Mouse (Mus musculus) cerebral cortex, adult 2 months (tissue): ENCODE results near the gene Cep72.

Source experiments
- WGBS: fragments of 180-500 bp; shearing (Covaris S2); methylation state at CpG from one replicate; pipeline ENCODE4 v1.1.7; 2018; 5-methylcytosine and 5-hydroxymethylcytosine counted together

Gene Cep72

GRCm38 (mm10) chr13:74061613-74062377 is at the start of gene Cep72:
Gene Cep72, minus strand, starts transcription at chr13:74062299.
- 3% methylated on average over 48 of the region's 48 CpGs for WGBS

- WGBS, result 94% methylated on average over 2 of the region's 2 CpGs
Measured at GRCm38 (mm10) chr13:74107410-74107809, 45.3 kb upstream of the Cep72 start.

- WGBS, result 90% methylated on average over 7 of the region's 7 CpGs
Measured at GRCm38 (mm10) chr13:74104417-74104816, 42.3 kb upstream of the Cep72 start.

GRCm38 (mm10) chr13:74102831-74103582 is 40.9 kb upstream of the Cep72 start:
- 71% methylated on average over 4 of the region's 4 CpGs for WGBS

- WGBS, result 88% methylated on average over 8 of the region's 8 CpGs
Measured at GRCm38 (mm10) chr13:74102108-74102830, 40.2 kb upstream of the Cep72 start.

GRCm38 (mm10) chr13:74098913-74099312 is 36.8 kb upstream of the Cep72 start:
- WGBS, result 90% methylated on average over 6 of the region's 6 CpGs

- WGBS, result 52% methylated on average over 2 of the region's 2 CpGs
Measured at GRCm38 (mm10) chr13:74096715-74097363, 34.7 kb upstream of the Cep72 start.

- 70% methylated on average over 2 of the region's 2 CpGs for WGBS
Measured at GRCm38 (mm10) chr13:74095936-74096335, 33.8 kb upstream of the Cep72 start.

GRCm38 (mm10) chr13:74090265-74090664 is 28.2 kb upstream of the Cep72 start:
- WGBS, result 64% methylated on average over 3 of the region's 3 CpGs

GRCm38 (mm10) chr13:74073369-74073768 is 11.3 kb upstream of the Cep72 start:
- 90% methylated on average over 7 of the region's 7 CpGs for WGBS

- 75% methylated on average over 3 of the region's 3 CpGs for WGBS
Measured at GRCm38 (mm10) chr13:74071714-74072113, 9.6 kb upstream of the Cep72 start.

GRCm38 (mm10) chr13:74071244-74071643 is 9.1 kb upstream of the Cep72 start:
- 84% methylated on average over 1 of the region's 1 CpGs for WGBS

- 94% methylated on average over 1 of the region's 1 CpGs for WGBS
Measured at GRCm38 (mm10) chr13:74066576-74066975, 4.5 kb upstream of the Cep72 start.

GRCm38 (mm10) chr13:74063340-74064050 is 1.4 kb upstream of the Cep72 start:
- WGBS, result 85% methylated on average over 1 of the region's 1 CpGs

GRCm38 (mm10) chr13:74062378-74063128 is 454 bp upstream of the Cep72 start:
- WGBS, result 25% methylated on average over 11 of the region's 11 CpGs

GRCm38 (mm10) chr13:74058081-74058480 is 4.0 kb downstream of the Cep72 start:
- 67% methylated on average over 9 of the region's 9 CpGs for WGBS

- 88% methylated on average over 1 of the region's 1 CpGs for WGBS
Measured at GRCm38 (mm10) chr13:74056194-74056593, 5.9 kb downstream of the Cep72 start.

- 88% methylated on average over 3 of the region's 3 CpGs for WGBS
Measured at GRCm38 (mm10) chr13:74039926-74040325, 22.2 kb downstream of the Cep72 start.

GRCm38 (mm10) chr13:74035776-74036175 is 26.3 kb downstream of the Cep72 start:
- 94% methylated on average over 2 of the region's 2 CpGs for WGBS

- WGBS, result 48% methylated on average over 2 of the region's 2 CpGs
Measured at GRCm38 (mm10) chr13:74034756-74035155, 27.3 kb downstream of the Cep72 start.
